36 mouse cellular contexts compared by ENCODE assay signal in the genomic region with DNA sequence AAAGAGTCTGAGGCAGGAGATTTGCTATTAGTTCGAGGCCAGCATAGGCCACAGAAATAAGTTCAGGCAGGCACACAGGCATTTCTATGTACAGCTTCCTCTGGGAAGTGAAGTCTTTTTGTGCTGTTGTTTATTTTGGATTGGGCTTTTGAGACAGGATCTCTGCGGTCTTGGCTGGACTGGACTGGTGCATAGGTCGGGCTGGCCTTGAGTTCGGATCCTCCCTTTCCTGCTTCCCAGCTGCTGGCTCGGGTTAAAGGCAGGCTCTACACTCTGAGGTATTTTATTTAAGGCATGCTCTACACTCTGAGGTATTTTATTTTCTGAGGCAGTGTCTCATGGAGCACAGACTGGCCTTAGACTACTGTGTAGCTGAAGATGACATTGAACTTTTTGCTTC. TPM values are rescaled to one million over a fixed set of nuclear protein-coding genes. Genes with fewer than 3 reads are reported as not detected.
DNase-seq lines count a peak whose midpoint lies in the region; ATAC-seq and TF ChIP-seq lines count a peak whose summit lies in the region.
"Had no signal": no experiment of that assay in that cellular context is flagged by ENCODE, and none has a peak within 500 bp of the region (broad histone marks: within the 10 kb centered on the region; RNA-seq: fewer than 3 reads in every experiment).

No protein-coding gene starts in this region.

- no peaks in the 10 kb centered on the region for H3K9me3 ChIP-seq in kidney, embryonic 16.5 days (ENCODE audit: low read length)
- H3K9me3 ChIP-seq: embryonic facial prominence, embryonic 13.5 days; forebrain, embryonic 10.5 days; forebrain, embryonic 15.5 days; hindbrain, embryonic 12.5 days; intestine, embryonic 15.5 days; kidney, embryonic 15.5 days; limb, embryonic 10.5 days; limb, embryonic 15.5 days; midbrain, embryonic 10.5 days; midbrain, embryonic 15.5 days had no signal

- WGBS in heart, adult 2 months = 38% methylated on average over 5 of the region's 5 CpGs
- 63% methylated on average over 5 of the region's 5 CpGs for WGBS in kidney, embryonic 16.5 days

- peaks cover 26% of the 10 kb centered on the region for H3K36me3 ChIP-seq in heart, adult 2 months (ENCODE audit: control insufficient read depth, insufficient read depth, low read length)
- H3K36me3 ChIP-seq in kidney, embryonic 16.5 days (ENCODE audit: insufficient read depth, low read length) = peaks cover 17% of the 10 kb centered on the region

- H3K9ac ChIP-seq in heart, adult 2 months (ENCODE audit: low read depth, low read length) = no peak overlapping the region
- H3K9ac ChIP-seq in kidney, embryonic 16.5 days (replicated peaks; ENCODE audit: low read length) = no peak overlapping the region
- H3K9ac ChIP-seq: embryonic facial prominence, embryonic 13.5 days; forebrain, embryonic 15.5 days; hindbrain, embryonic 12.5 days; intestine, embryonic 15.5 days; kidney, embryonic 15.5 days; limb, embryonic 15.5 days; liver, embryonic 14.5 days; lung, embryonic 14.5 days; midbrain, embryonic 15.5 days had no signal

- peak overlapping the region; percentile 15 for H3K27ac ChIP-seq in heart, adult 2 months
- no peak overlapping the region for H3K27ac ChIP-seq in kidney, embryonic 16.5 days (ENCODE audit: low read length)
- H3K27ac ChIP-seq: embryonic facial prominence, embryonic 13.5 days; forebrain, embryonic 10.5 days; forebrain, embryonic 15.5 days; hindbrain, embryonic 12.5 days; hindbrain, postnatal 0 days; intestine, embryonic 15.5 days; kidney, embryonic 15.5 days; limb, embryonic 10.5 days; limb, embryonic 15.5 days; liver, embryonic 14.5 days; midbrain, embryonic 10.5 days; midbrain, embryonic 15.5 days; stomach, postnatal 0 days had no signal

- peaks cover 10% of the 10 kb centered on the region for H3K79me2 ChIP-seq in heart, adult 2 months (replicated peaks; ENCODE audit: control insufficient read depth, insufficient read depth, low read length)

- no peak for ATAC-seq in kidney, embryonic 16.5 days (ENCODE audit: low FRiP score, low TSS enrichment)
- ATAC-seq: activated CD4-positive, CD25-positive, alpha-beta regulatory T cell, adult 4 months; forebrain, embryonic 15.5 days; hindbrain, postnatal 0 days; intestine, embryonic 15.5 days; midbrain, embryonic 15.5 days had no signal

- peak in 1 of 2 experiments; percentile 20 for DNase-seq in heart, adult 2 months
- no peak for DNase-seq in heart, postnatal 25 days (ENCODE audit: low spot score)
- peak; percentile 37 for DNase-seq in kidney, postnatal 10 days
- DNase-seq in adipocyte (ENCODE audit: low spot score) = peak; percentile 71
- peak; percentile 54 for DNase-seq in adrenal gland, postnatal 10 days
- no peak for DNase-seq in Muller cell, postnatal 12 days (ENCODE audit: inconsistent ontology term)
- DNase-seq: B cell, adult 2 months; cerebellum, adult 18-20 months; cerebellum, postnatal 10 days; gastrocnemius, postnatal 36 days; heart, postnatal 14 days; layer of hippocampus, adult 9-11 months; lung, embryonic 14.5 days; lung, postnatal 14 days; right cerebral cortex, postnatal 4 days; thymus, adult 18-20 months; thymus, postnatal 25 days had no signal

- no peak for TF ChIP-seq POLR2A in heart, adult 2 months (IDR thresholded peaks at IDR 0.05; ENCODE audit: insufficient read depth, low read depth, low read length)

- intact Hi-C loops in heart, adult 2 months (cut with DNase I) = loop anchor here (5.0 kb wide), 1 partner anchor 38 kb away; no protein-coding TSS in a partner anchor
- intact Hi-C loops in heart, postnatal 25 days (cut with DNase I) = loop anchor here (5.0 kb wide), 1 partner anchor 33 kb away; the partner anchor contains the start of gene Gnb1

- no peak overlapping the region for H3K4me3 ChIP-seq in heart, adult 2 months
- no peak overlapping the region for H3K4me3 ChIP-seq in kidney, embryonic 16.5 days (ENCODE audit: low read length)
- H3K4me3 ChIP-seq: embryonic facial prominence, embryonic 13.5 days; forebrain, embryonic 10.5 days; forebrain, embryonic 15.5 days; hindbrain, embryonic 12.5 days; intestine, embryonic 15.5 days; kidney, embryonic 15.5 days; limb, embryonic 10.5 days; limb, embryonic 15.5 days; midbrain, embryonic 10.5 days; midbrain, embryonic 15.5 days had no signal

- no peak for TF ChIP-seq EP300 in heart, adult 2 months (IDR thresholded peaks at IDR 0.05; ENCODE audit: insufficient read depth, low read depth, low read length)

- H3K4me1 ChIP-seq in heart, adult 2 months (ENCODE audit: control insufficient read depth, insufficient read depth, low read length) = peaks cover 4% of the 10 kb centered on the region
- H3K4me1 ChIP-seq in kidney, embryonic 16.5 days (ENCODE audit: insufficient read depth, low read length) = 0 out of 2 replicates have a peak, but pooled peaks cover 6% of the 10 kb centered on the region
- H3K4me1 ChIP-seq: embryonic facial prominence, embryonic 13.5 days; forebrain, embryonic 15.5 days; hindbrain, embryonic 12.5 days; intestine, embryonic 15.5 days; limb, embryonic 10.5 days; limb, embryonic 15.5 days; midbrain, embryonic 10.5 days; midbrain, embryonic 15.5 days had no signal

- TF ChIP-seq CTCF in heart, adult 2 months (IDR thresholded peaks at IDR 0.05) = no peak

- H3K4me2 ChIP-seq in kidney, embryonic 16.5 days (replicated peaks; ENCODE audit: low read depth, low read length) = no peak overlapping the region
- H3K4me2 ChIP-seq: embryonic facial prominence, embryonic 13.5 days; forebrain, embryonic 15.5 days; heart, embryonic 11.5 days; hindbrain, embryonic 12.5 days; intestine, embryonic 15.5 days; kidney, embryonic 15.5 days; limb, embryonic 15.5 days; lung, embryonic 14.5 days; midbrain, embryonic 15.5 days had no signal

- no peaks in the 10 kb centered on the region for H3K27me3 ChIP-seq in heart, adult 2 months (ENCODE audit: control insufficient read depth, insufficient read depth, low read length)
- H3K27me3 ChIP-seq in kidney, embryonic 16.5 days (ENCODE audit: insufficient read depth, low read length) = no peaks in the 10 kb centered on the region
- H3K27me3 ChIP-seq: embryonic facial prominence, embryonic 13.5 days; forebrain, embryonic 15.5 days; hindbrain, embryonic 12.5 days; intestine, embryonic 15.5 days; kidney, embryonic 15.5 days; limb, embryonic 15.5 days; midbrain, embryonic 15.5 days had no signal

RNA-seq across cellular contexts. Expression of gene Gnb1, which starts 34.6 kb away (rescaled TPM):
- total RNA-seq in heart, adult 2 months (2021) = 100 to 1,000 TPM; 147 to 151 TPM
- 257 and 332 TPM in 2 replicates for polyA plus RNA-seq in heart, adult 2 months (2012; rRNA removed)
- 100 to 1,000 TPM; 166 to 196 TPM for total RNA-seq in heart, postnatal 25 days (2021)
- 413 and 477 TPM in 2 replicates for polyA plus RNA-seq in kidney, embryonic 16.5 days (2015; fragmentation: Nextera tagmentation; extraction: Ambion mirVana)
- total RNA-seq in adrenal gland, postnatal 10 days (2021) = 100 to 1,000 TPM; 375 to 395 TPM

RNA-seq across cellular contexts. Expression of gene Nadk, which starts 36.4 kb away (rescaled TPM):
- total RNA-seq in heart, adult 2 months (2021) = 10 to 100 TPM; 28.4 to 33.2 TPM
- polyA plus RNA-seq in heart, adult 2 months (2012; rRNA removed) = 42.0 and 49.5 TPM in 2 replicates
- total RNA-seq in heart, postnatal 25 days (2021) = 10 to 100 TPM; 36.6 to 37.3 TPM
- 107 and 110 TPM in 2 replicates for polyA plus RNA-seq in kidney, embryonic 16.5 days (2015; fragmentation: Nextera tagmentation; extraction: Ambion mirVana)
- 100 to 1,000 TPM; 181 to 185 TPM for total RNA-seq in adrenal gland, postnatal 10 days (2021)

RNA-seq across cellular contexts. Expression of gene Tmem52, which starts 56.8 kb away (rescaled TPM):
- total RNA-seq in heart, adult 2 months (2021) = 10 to 100 TPM in 1 of 2 experiments, 1 to 10 TPM in 1; 7.0 to 11.2 TPM
- polyA plus RNA-seq in heart, adult 2 months (2012; rRNA removed) = 2.1 and 4.8 TPM in 2 replicates
- 1 to 10 TPM; 7.1 to 8.1 TPM for total RNA-seq in heart, postnatal 25 days (2021)
- polyA plus RNA-seq in kidney, embryonic 16.5 days (2015; fragmentation: Nextera tagmentation; extraction: Ambion mirVana) = 1.9 and 2.2 TPM in 2 replicates
- 10 to 100 TPM; 14.9 to 17.5 TPM for total RNA-seq in adrenal gland, postnatal 10 days (2021)
- total RNA-seq: common myeloid progenitor, adult 5-6 weeks; neutrophil, adult 5-6 weeks had no signal
- polyA plus RNA-seq: activated CD4-positive, CD25-positive, alpha-beta regulatory T cell, adult 4 months; forebrain, embryonic 10.5 days; heart, embryonic 11.5 days; hindbrain, embryonic 12.5 days; limb, embryonic 10.5 days; liver, embryonic 14.5 days; lung, embryonic 14.5 days; neural tube, embryonic 11.5 days; stomach, postnatal 0 days had no signal

Comparison
In these comparisons a context has a peak if more than half of its experiments do, and no peak if none do; other contexts are left out.
1. DNase-seq: peak in kidney, postnatal 10 days (single experiment), adipocyte (single experiment) and adrenal gland, postnatal 10 days (single experiment); none in heart, postnatal 25 days (single experiment) and Muller cell, postnatal 12 days (single experiment).
2. RNA of gene Nadk, which starts 36.4 kb away (total RNA-seq): 181 to 185 TPM in adrenal gland, postnatal 10 days; 36.6 to 37.3 TPM in heart, postnatal 25 days and 28.4 to 33.2 TPM in heart, adult 2 months; every median in the first group is over 4 times any median in the second.